Mouse (Mus musculus): ENCODE measurements around the gene Adk.

DNA sequence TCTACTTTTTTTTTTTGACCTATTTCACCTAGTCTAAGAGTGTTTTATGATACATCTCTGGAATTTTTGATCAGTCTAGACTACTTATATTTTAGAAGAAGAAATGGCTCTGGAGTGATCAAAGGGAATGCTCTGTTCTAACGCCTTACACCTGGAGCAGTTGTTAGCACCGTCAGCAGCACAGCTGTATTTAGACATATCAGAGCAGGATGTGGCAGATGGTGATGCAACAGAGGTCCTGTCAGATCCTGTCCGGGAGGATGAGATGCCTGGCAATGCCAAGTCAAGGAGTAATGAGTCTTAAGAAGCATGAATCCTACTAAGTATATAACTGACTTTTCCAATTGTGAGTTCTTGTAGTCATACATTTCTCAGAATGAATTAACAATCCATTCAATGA lies 128.7 kb downstream of the Adk start:
- TF ChIP-seq CTCF (IDR thresholded peaks at IDR 0.05; ENCODE audit: control insufficient read depth, insufficient read depth, insufficient read length) (no peak), MYOD1 (IDR thresholded peaks at IDR 0.05; ENCODE audit: control insufficient read depth, insufficient read length, low read depth) (no peak), MAX (IDR thresholded peaks at IDR 0.05) (no peak), FOSL1 (IDR thresholded peaks at IDR 0.05; ENCODE audit: insufficient read depth, low read length, poor library complexity, severe bottlenecking) (no peak), USF1 (IDR thresholded peaks at IDR 0.05; ENCODE audit: low read depth) (no peak), MYOG (IDR thresholded peaks at IDR 0.05; ENCODE audit: control insufficient read depth, extremely low read depth, insufficient read length) (no peak), CEBPB (IDR thresholded peaks at IDR 0.05; ENCODE audit: low read depth) (no peak)
